In genomic region chr4:138523775-138524174, GRCm38 (mm10) we compare ENCODE assay signal across 14 mouse cellular contexts.
DNase-seq lines count a peak whose midpoint lies in the region; ATAC-seq and TF ChIP-seq lines count a peak whose summit lies in the region.
"Had no signal": no experiment of that assay in that cellular context is flagged by ENCODE, and none has a peak within 500 bp of the region (broad histone marks: within the 10 kb centered on the region; RNA-seq: fewer than 3 reads in every experiment).

No protein-coding gene starts in this region.

- DNase-seq in forebrain, embryonic 14.5 days (ENCODE audit: low spot score), result no peak
- no peak for DNase-seq in hindbrain, embryonic 10.5 days (ENCODE audit: low spot score)
- DNase-seq in midbrain, embryonic 14.5 days, result no peak
- no peak for DNase-seq in midbrain, embryonic 11.5 days (ENCODE audit: low spot score, missing footprints)
- peak; percentile 34 for DNase-seq in hindbrain, postnatal 0 days (ENCODE audit: low spot score)
- DNase-seq: adrenal gland, adult 8-10 months; cerebellum, adult 9-10 months; left cerebral cortex, postnatal 4 days; liver, embryonic 13.5 days had no signal

- H3K9me3 ChIP-seq in forebrain, embryonic 15.5 days, result no peaks in the 10 kb centered on the region
- no peaks in the 10 kb centered on the region for H3K9me3 ChIP-seq in forebrain, embryonic 14.5 days (replicated peaks; ENCODE audit: control insufficient read depth, low read length)
- no peaks in the 10 kb centered on the region for H3K9me3 ChIP-seq in hindbrain, embryonic 10.5 days
- H3K9me3 ChIP-seq in hindbrain, embryonic 12.5 days (replicated peaks), result no peaks in the 10 kb centered on the region
- H3K9me3 ChIP-seq in midbrain, embryonic 14.5 days (ENCODE audit: control insufficient read depth, low read length), result no peaks in the 10 kb centered on the region
- no peaks in the 10 kb centered on the region for H3K9me3 ChIP-seq in midbrain, embryonic 11.5 days (ENCODE audit: control insufficient read depth, low read length)
- H3K9me3 ChIP-seq in hindbrain, postnatal 0 days (ENCODE audit: low read length), result no peaks in the 10 kb centered on the region
- H3K9me3 ChIP-seq: liver, embryonic 13.5 days had no signal

- H3K4me1 ChIP-seq in forebrain, embryonic 15.5 days, result peaks cover 13% of the 10 kb centered on the region
- H3K4me1 ChIP-seq in forebrain, embryonic 14.5 days (ENCODE audit: control insufficient read depth, insufficient read depth, low read length), result peaks cover 7% of the 10 kb centered on the region
- peaks cover 38% of the 10 kb centered on the region for H3K4me1 ChIP-seq in hindbrain, embryonic 10.5 days (replicated peaks)
- H3K4me1 ChIP-seq in hindbrain, embryonic 12.5 days, result peaks cover 21% of the 10 kb centered on the region
- H3K4me1 ChIP-seq in midbrain, embryonic 14.5 days (ENCODE audit: control insufficient read depth, insufficient read depth, low read length), result peaks cover 19% of the 10 kb centered on the region
- H3K4me1 ChIP-seq in midbrain, embryonic 11.5 days (ENCODE audit: control insufficient read depth, insufficient read depth, low read length), result peaks cover 10% of the 10 kb centered on the region
- peaks cover 10% of the 10 kb centered on the region for H3K4me1 ChIP-seq in hindbrain, postnatal 0 days (ENCODE audit: insufficient read depth, low read length)
- H3K4me1 ChIP-seq: liver, embryonic 13.5 days had no signal

- no peaks in the 10 kb centered on the region for H3K27me3 ChIP-seq in forebrain, embryonic 15.5 days
- no peaks in the 10 kb centered on the region for H3K27me3 ChIP-seq in forebrain, embryonic 14.5 days (replicated peaks; ENCODE audit: control insufficient read depth, insufficient read depth, low read length)
- peaks cover 4% of the 10 kb centered on the region for H3K27me3 ChIP-seq in hindbrain, embryonic 10.5 days (ENCODE audit: insufficient read depth, poor library complexity, severe bottlenecking)
- 0 out of 2 replicates have a peak, but pooled peaks cover 5% of the 10 kb centered on the region for H3K27me3 ChIP-seq in hindbrain, embryonic 12.5 days
- no peaks in the 10 kb centered on the region for H3K27me3 ChIP-seq in midbrain, embryonic 14.5 days (ENCODE audit: control insufficient read depth, insufficient read depth, low read length)
- no peaks in the 10 kb centered on the region for H3K27me3 ChIP-seq in midbrain, embryonic 11.5 days (ENCODE audit: control insufficient read depth, insufficient read depth, low read length)
- H3K27me3 ChIP-seq in hindbrain, postnatal 0 days (ENCODE audit: insufficient read depth, low read length), result no peaks in the 10 kb centered on the region
- H3K27me3 ChIP-seq: liver, embryonic 13.5 days had no signal

- H3K36me3 ChIP-seq in forebrain, embryonic 15.5 days, result no peaks in the 10 kb centered on the region
- H3K36me3 ChIP-seq in forebrain, embryonic 14.5 days (ENCODE audit: control insufficient read depth, insufficient read depth, low read length), result no peaks in the 10 kb centered on the region
- H3K36me3 ChIP-seq in hindbrain, embryonic 10.5 days, result no peaks in the 10 kb centered on the region
- H3K36me3 ChIP-seq in hindbrain, embryonic 12.5 days, result no peaks in the 10 kb centered on the region
- H3K36me3 ChIP-seq in midbrain, embryonic 14.5 days (ENCODE audit: control insufficient read depth, insufficient read depth, low read length), result no peaks in the 10 kb centered on the region
- no peaks in the 10 kb centered on the region for H3K36me3 ChIP-seq in midbrain, embryonic 11.5 days (ENCODE audit: control insufficient read depth, insufficient read depth, low read length)
- no peaks in the 10 kb centered on the region for H3K36me3 ChIP-seq in hindbrain, postnatal 0 days (ENCODE audit: insufficient read depth, low read length)
- H3K36me3 ChIP-seq: liver, embryonic 13.5 days had no signal

- H3K4me2 ChIP-seq in forebrain, embryonic 15.5 days (replicated peaks), result no peak overlapping the region
- no peak overlapping the region for H3K4me2 ChIP-seq in forebrain, embryonic 14.5 days (ENCODE audit: low read length)
- no peak overlapping the region for H3K4me2 ChIP-seq in hindbrain, embryonic 12.5 days (replicated peaks)
- no peak overlapping the region for H3K4me2 ChIP-seq in midbrain, embryonic 14.5 days (ENCODE audit: low read length)
- no peak overlapping the region for H3K4me2 ChIP-seq in midbrain, embryonic 11.5 days
- H3K4me2 ChIP-seq in hindbrain, postnatal 0 days (ENCODE audit: low read depth, low read length), result no peak overlapping the region
- H3K4me2 ChIP-seq: liver, embryonic 13.5 days had no signal

- peak; percentile 39 for TF ChIP-seq CTCF in hindbrain, postnatal 0 days (IDR thresholded peaks at IDR 0.05; ENCODE audit: low read depth)

- 0 out of 2 replicates have a peak, but pooled peaks have one; percentile 29 for ATAC-seq in forebrain, embryonic 15.5 days (replicated peaks)
- ATAC-seq in forebrain, embryonic 14.5 days, result no peak
- ATAC-seq in hindbrain, embryonic 12.5 days (ENCODE audit: low FRiP score), result no peak
- ATAC-seq in midbrain, embryonic 14.5 days (ENCODE audit: low FRiP score, low TSS enrichment), result no peak
- ATAC-seq in midbrain, embryonic 11.5 days (ENCODE audit: low FRiP score), result no peak
- no peak for ATAC-seq in hindbrain, postnatal 0 days
- no peak for ATAC-seq in erythroid progenitor cell, adult 5-6 weeks (replicated peaks; ENCODE audit: low FRiP score, poor library complexity, severe bottlenecking)

- H3K27ac ChIP-seq in forebrain, embryonic 15.5 days (replicated peaks), result 0 out of 2 replicates have a peak overlapping the region, but pooled peaks have one; percentile 27
- H3K27ac ChIP-seq in forebrain, embryonic 14.5 days (ENCODE audit: low read depth, low read length), result no peak overlapping the region
- H3K27ac ChIP-seq in hindbrain, embryonic 10.5 days, result 0 out of 2 replicates have a peak overlapping the region, but pooled peaks have one; percentile 59
- no peak overlapping the region for H3K27ac ChIP-seq in hindbrain, embryonic 12.5 days
- H3K27ac ChIP-seq in midbrain, embryonic 14.5 days (replicated peaks; ENCODE audit: low read depth, low read length), result 0 out of 2 replicates have a peak overlapping the region, but pooled peaks have one; percentile 32
- no peak overlapping the region for H3K27ac ChIP-seq in midbrain, embryonic 11.5 days (ENCODE audit: low read depth, low read length)
- no peak overlapping the region for H3K27ac ChIP-seq in hindbrain, postnatal 0 days
- H3K27ac ChIP-seq: kidney, postnatal 0 days; liver, embryonic 13.5 days had no signal

- whole genome bisulfite sequencing in forebrain, embryonic 15.5 days, result 37% methylated on average over 7 of the region's 7 CpGs
- 57% methylated on average over 7 of the region's 7 CpGs for WGBS in forebrain, embryonic 14.5 days
- 57% methylated on average over 7 of the region's 7 CpGs for WGBS in hindbrain, embryonic 10.5 days
- WGBS in hindbrain, embryonic 12.5 days, result 49% methylated on average over 7 of the region's 7 CpGs
- 57% methylated on average over 7 of the region's 7 CpGs for WGBS in midbrain, embryonic 14.5 days
- 57% methylated on average over 7 of the region's 7 CpGs for WGBS in midbrain, embryonic 11.5 days
- WGBS in hindbrain, postnatal 0 days, result 36% methylated on average over 7 of the region's 7 CpGs

- H3K9ac ChIP-seq in forebrain, embryonic 15.5 days (replicated peaks), result no peak overlapping the region
- no peak overlapping the region for H3K9ac ChIP-seq in forebrain, embryonic 14.5 days (ENCODE audit: low read length)
- H3K9ac ChIP-seq in hindbrain, embryonic 12.5 days, result no peak overlapping the region
- no peak overlapping the region for H3K9ac ChIP-seq in midbrain, embryonic 14.5 days (replicated peaks; ENCODE audit: low read length)
- no peak overlapping the region for H3K9ac ChIP-seq in midbrain, embryonic 11.5 days (ENCODE audit: low read length)
- H3K9ac ChIP-seq in hindbrain, postnatal 0 days (replicated peaks; ENCODE audit: low read length), result no peak overlapping the region
- H3K9ac ChIP-seq: liver, embryonic 13.5 days had no signal

- H3K4me3 ChIP-seq in forebrain, embryonic 15.5 days, result no peak overlapping the region
- H3K4me3 ChIP-seq in forebrain, embryonic 14.5 days (ENCODE audit: low read depth, low read length), result no peak overlapping the region
- no peak overlapping the region for H3K4me3 ChIP-seq in hindbrain, embryonic 10.5 days
- H3K4me3 ChIP-seq in hindbrain, embryonic 12.5 days, result no peak overlapping the region
- no peak overlapping the region for H3K4me3 ChIP-seq in midbrain, embryonic 14.5 days (replicated peaks; ENCODE audit: low read depth, low read length)
- H3K4me3 ChIP-seq in midbrain, embryonic 11.5 days (ENCODE audit: low read depth, low read length), result no peak overlapping the region
- no peak overlapping the region for H3K4me3 ChIP-seq in hindbrain, postnatal 0 days (ENCODE audit: low read length)
- H3K4me3 ChIP-seq: erythroblast, embryonic 14.5 days; liver, embryonic 13.5 days had no signal

Comparison
In these comparisons a context has a peak if more than half of its experiments do, and no peak if none do; other contexts are left out.
1. H3K27ac ChIP-seq: peak in forebrain, embryonic 15.5 days (single experiment), hindbrain, embryonic 10.5 days (single experiment) and midbrain, embryonic 14.5 days (single experiment); none in forebrain, embryonic 14.5 days (single experiment), hindbrain, embryonic 12.5 days (single experiment), midbrain, embryonic 11.5 days (single experiment) and hindbrain, postnatal 0 days (single experiment).